Mouse (Mus musculus): ENCODE data around the gene Chst8.

DNA sequence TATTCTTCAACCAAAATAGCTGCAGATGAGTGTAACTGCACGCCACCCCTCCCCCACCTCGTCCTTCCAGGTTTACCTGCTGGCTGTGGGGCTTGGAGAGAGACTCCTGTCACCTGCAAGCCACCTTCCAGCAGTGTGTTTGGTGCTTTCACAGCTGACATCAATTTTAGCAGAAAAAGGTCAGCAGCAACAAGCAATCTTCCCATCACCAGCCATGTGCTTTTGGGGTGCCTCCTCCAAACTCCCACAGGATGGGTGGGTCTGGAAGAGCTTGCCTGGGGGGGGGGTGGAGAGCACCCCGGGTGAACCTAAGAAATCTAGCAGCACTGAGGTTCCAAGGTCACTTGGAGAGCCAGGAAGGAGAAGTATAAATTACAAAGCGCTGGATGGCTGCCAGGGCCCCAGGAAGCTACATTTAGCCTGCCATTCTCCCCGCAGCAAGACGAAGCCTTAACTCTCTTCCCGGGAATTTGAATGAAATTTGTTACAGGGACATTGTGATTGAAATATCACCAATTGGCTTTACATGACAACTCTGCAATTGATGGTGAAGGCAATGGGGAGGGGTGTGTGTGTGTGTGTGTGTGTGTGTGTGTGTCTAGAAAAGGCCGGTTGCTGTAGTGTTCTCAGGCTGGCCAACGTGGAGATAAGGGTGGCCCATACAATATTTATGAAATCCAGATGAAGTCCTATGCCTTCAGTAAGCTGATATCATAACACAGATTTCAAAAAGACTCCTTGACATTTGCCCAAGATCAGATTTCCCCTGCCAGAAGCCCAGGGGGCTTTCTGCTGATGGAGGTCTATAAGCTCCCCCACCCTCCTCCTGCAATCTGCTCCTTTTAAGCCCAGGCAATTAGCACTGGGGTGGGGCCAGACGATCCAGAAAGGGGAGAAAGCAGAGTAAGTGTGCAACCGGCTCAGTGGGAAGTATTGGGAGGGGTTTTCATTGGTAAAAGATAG is 13.8 kb downstream of the Chst8 start:
- no peak for TF ChIP-seq CTCF (IDR thresholded peaks at IDR 0.05; ENCODE audit: low read depth, low read length)
- TF ChIP-seq TAL1 (conservative IDR thresholded peaks at IDR 0.05; ENCODE audit: low read depth, low read length), result no peak
- no peak for TF ChIP-seq GATA1 (IDR thresholded peaks at IDR 0.05; ENCODE audit: borderline replicate concordance, low read length)
